ENCODE assay signal across 30 mouse cellular contexts in genomic region chr12:79404494-79404893, GRCm38 (mm10).
"Had no signal": no experiment of that assay in that cellular context is flagged by ENCODE, and none has a peak within 500 bp of the region (broad histone marks: within the 10 kb centered on the region; RNA-seq: fewer than 3 reads in every experiment).

No protein-coding gene starts in this region.

- H3K9ac ChIP-seq: limb, embryonic 12.5 days; limb, embryonic 13.5 days; limb, embryonic 15.5 days; liver, embryonic 13.5 days; liver, embryonic 14.5 days; liver, embryonic 15.5 days; lung, embryonic 14.5 days; lung, embryonic 15.5 days; midbrain, embryonic 12.5 days; midbrain, embryonic 13.5 days; midbrain, embryonic 15.5 days; neural tube, embryonic 12.5 days had no signal

- H3K4me3 ChIP-seq: left cerebral cortex, adult 2 months; limb, embryonic 10.5 days; limb, embryonic 12.5 days; limb, embryonic 13.5 days; limb, embryonic 15.5 days; liver, embryonic 13.5 days; liver, embryonic 15.5 days; lung, embryonic 15.5 days; megakaryocyte, embryonic 14.5 days; midbrain, embryonic 10.5 days; midbrain, embryonic 12.5 days; midbrain, embryonic 13.5 days; midbrain, embryonic 15.5 days; myocyte; neural tube, embryonic 12.5 days had no signal

- H3K4me2 ChIP-seq: limb, embryonic 12.5 days; limb, embryonic 13.5 days; limb, embryonic 15.5 days; liver, embryonic 11.5 days; liver, embryonic 13.5 days; liver, embryonic 15.5 days; lung, embryonic 14.5 days; lung, embryonic 15.5 days; midbrain, embryonic 11.5 days; midbrain, embryonic 12.5 days; midbrain, embryonic 13.5 days; midbrain, embryonic 15.5 days; neural tube, embryonic 12.5 days had no signal

- DNase-seq: left cerebral cortex, postnatal 4 days; liver, embryonic 13.5 days; lung, adult 18-20 months; lung, adult 2 months; lung, embryonic 14.5 days; lung, postnatal 10 days; lung, postnatal 14 days; lung, postnatal 36 days; lung, postnatal 4 days; midbrain, embryonic 14.5 days had no signal

- H3K27ac ChIP-seq: left cerebral cortex, adult 2 months; limb, embryonic 10.5 days; limb, embryonic 12.5 days; limb, embryonic 13.5 days; limb, embryonic 15.5 days; liver, embryonic 13.5 days; liver, embryonic 14.5 days; liver, embryonic 15.5 days; lung, embryonic 15.5 days; macrophage; midbrain, embryonic 10.5 days; midbrain, embryonic 12.5 days; midbrain, embryonic 13.5 days; midbrain, embryonic 15.5 days; neural tube, embryonic 12.5 days had no signal

- H3K9me3 ChIP-seq: limb, embryonic 10.5 days; limb, embryonic 12.5 days; limb, embryonic 13.5 days; limb, embryonic 15.5 days; liver, embryonic 13.5 days; liver, embryonic 15.5 days; lung, embryonic 15.5 days; midbrain, embryonic 10.5 days; midbrain, embryonic 12.5 days; midbrain, embryonic 13.5 days; midbrain, embryonic 15.5 days; neural tube, embryonic 12.5 days had no signal

- H3K4me1 ChIP-seq: limb, embryonic 12.5 days; liver, embryonic 13.5 days; liver, embryonic 15.5 days; lung, embryonic 15.5 days; megakaryocyte, embryonic 14.5 days; midbrain, embryonic 12.5 days; midbrain, embryonic 13.5 days; midbrain, embryonic 15.5 days; neural tube, embryonic 12.5 days had no signal

- ATAC-seq: lung, postnatal 0 days; midbrain, embryonic 13.5 days; midbrain, embryonic 15.5 days; midbrain, embryonic 16.5 days had no signal

- H3K27me3 ChIP-seq: limb, embryonic 12.5 days; limb, embryonic 13.5 days; limb, embryonic 15.5 days; liver, embryonic 13.5 days; liver, embryonic 15.5 days; lung, embryonic 15.5 days; megakaryocyte, embryonic 14.5 days; midbrain, embryonic 12.5 days; midbrain, embryonic 13.5 days; midbrain, embryonic 15.5 days; neural tube, embryonic 12.5 days had no signal

- H3K36me3 ChIP-seq: limb, embryonic 10.5 days; limb, embryonic 12.5 days; limb, embryonic 13.5 days; limb, embryonic 15.5 days; liver, embryonic 13.5 days; liver, embryonic 15.5 days; lung, embryonic 15.5 days; midbrain, embryonic 10.5 days; midbrain, embryonic 12.5 days; midbrain, embryonic 13.5 days; midbrain, embryonic 15.5 days; neural tube, embryonic 12.5 days had no signal
